Mouse (Mus musculus): ENCODE data around the gene Adh7.
A peak's percentile ranks its signal among the peaks of the same experiment; 100 is the strongest.

The Adh7 gene

GRCm38 (mm10) chr3:138217631-138218264 is at the start of gene Adh7:
Gene Adh7 (plus strand): TSS chr3:138217760.
- no peak for DNase-seq

GRCm38 (mm10) chr3:138173291-138173690 is 44.3 kb upstream of the Adh7 start:
- no peak for DNase-seq

GRCm38 (mm10) chr3:138175551-138175950 is 42.0 kb upstream of the Adh7 start:
- DNase-seq = no peak

- DNase-seq = no peak
Measured at GRCm38 (mm10) chr3:138182019-138182418, 35.5 kb upstream of the Adh7 start.

- DNase-seq = no peak
Measured at GRCm38 (mm10) chr3:138183371-138183770, 34.2 kb upstream of the Adh7 start.

- no peak for DNase-seq
Measured at GRCm38 (mm10) chr3:138185290-138185689, 32.3 kb upstream of the Adh7 start.

- no peak for DNase-seq
Measured at GRCm38 (mm10) chr3:138185995-138186930, 31.3 kb upstream of the Adh7 start.

GRCm38 (mm10) chr3:138192260-138192659 is 25.3 kb upstream of the Adh7 start:
- no peak for DNase-seq

- DNase-seq = no peak
Measured at GRCm38 (mm10) chr3:138193683-138194302, 23.8 kb upstream of the Adh7 start, which contains the start of gene 4930579F01Rik. Gene 4930579F01Rik (minus strand): TSS chr3:138193825.

- no peak for DNase-seq
Measured at GRCm38 (mm10) chr3:138197093-138197492, 20.5 kb upstream of the Adh7 start.

- no peak for DNase-seq
Measured at GRCm38 (mm10) chr3:138197556-138197955, 20.0 kb upstream of the Adh7 start.

GRCm38 (mm10) chr3:138197973-138198721 is 19.4 kb upstream of the Adh7 start:
- peak; percentile 94 for DNase-seq

GRCm38 (mm10) chr3:138198722-138199068 is 18.9 kb upstream of the Adh7 start:
- DNase-seq = no peak

- DNase-seq = no peak
Measured at GRCm38 (mm10) chr3:138208821-138209220, 8.7 kb upstream of the Adh7 start.

- DNase-seq = no peak
Measured at GRCm38 (mm10) chr3:138210432-138211075, 7.0 kb upstream of the Adh7 start.

- no peak for DNase-seq
Measured at GRCm38 (mm10) chr3:138212431-138212951, 5.1 kb upstream of the Adh7 start.

GRCm38 (mm10) chr3:138215395-138215989 is 2.1 kb upstream of the Adh7 start:
- peak; percentile 38 for DNase-seq

- no peak for DNase-seq
Measured at GRCm38 (mm10) chr3:138216091-138216490, 1.5 kb upstream of the Adh7 start.

GRCm38 (mm10) chr3:138221116-138221515 is 3.6 kb downstream of the Adh7 start:
- no peak for DNase-seq

- no peak for DNase-seq
Measured at GRCm38 (mm10) chr3:138222511-138222910, 5.0 kb downstream of the Adh7 start.

- DNase-seq = peak; percentile 85
Measured at GRCm38 (mm10) chr3:138222952-138223351, 5.4 kb downstream of the Adh7 start.

All from embryo, embryonic 11 days (tissue).